Mouse (Mus musculus): ENCODE measurements at regions not wholly inside any gene's neighbourhood (a gene's known extent, or its start where the extent isn't known, plus 50 kb on each side); places are given as distances from the start of the nearest gene placed in this dataset.
"Not testable (repeated sequence)": the region's sequence is repeated elsewhere in the genome, so short reads cannot be mapped to it uniquely, and the experiment has no call there.

DNA sequence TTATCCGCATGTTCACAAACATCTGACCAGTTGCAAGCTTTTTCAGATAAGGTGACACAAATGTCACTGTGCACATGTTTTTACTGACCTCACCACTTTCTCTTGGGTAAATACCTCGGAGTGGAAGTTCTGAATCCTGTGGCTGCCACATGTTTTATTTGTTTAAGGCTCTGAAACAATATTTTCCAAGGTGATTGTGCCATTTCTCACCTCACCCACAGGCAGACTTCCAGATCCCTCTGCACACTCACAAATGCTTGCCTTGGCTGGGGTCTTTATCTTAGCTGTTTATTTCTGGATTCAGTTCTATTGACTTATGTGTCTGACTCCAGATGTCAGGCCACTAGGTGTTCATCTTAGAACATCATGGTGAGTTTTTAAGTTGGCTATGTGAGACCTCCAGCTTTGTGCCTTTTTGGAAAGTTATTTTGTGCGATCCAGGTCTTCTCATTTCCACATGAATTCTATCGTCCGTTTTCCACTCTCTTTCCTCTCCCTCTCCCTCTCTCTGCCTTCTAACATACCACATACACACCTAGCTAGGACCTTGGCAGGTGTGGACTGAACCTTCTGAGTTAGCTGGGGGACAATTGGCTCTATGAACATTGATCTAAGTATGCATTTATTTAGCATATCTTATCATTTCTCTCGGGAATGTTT is 133.6 kb downstream of the Dll1 start:
- no peaks in the 10 kb centered on the region for H3K36me3 ChIP-seq
- no peak for ATAC-seq (ENCODE audit: insufficient number of reproducible peaks, low FRiP score, low TSS enrichment, low read depth)
- no peaks in the 10 kb centered on the region for H3K9me3 ChIP-seq
- 71% methylated on average over 6 of the region's 6 CpGs for WGBS
- H3K4me1 ChIP-seq = peaks cover 6% of the 10 kb centered on the region
- H3K4me2 ChIP-seq = no peak overlapping the region
- no peak overlapping the region for H3K9ac ChIP-seq
- H3K27ac ChIP-seq = no peak overlapping the region
- no peaks in the 10 kb centered on the region for H3K27me3 ChIP-seq
- H3K4me3 ChIP-seq = no peak overlapping the region

GRCm38 (mm10) chr17:15242356-15242755 is 134.3 kb downstream of the Dll1 start:
- Histone ChIP-seq H3K27me3 (no peaks in the 10 kb centered on the region), H3K4me2 (no peak overlapping the region), H3K36me3 (no peaks in the 10 kb centered on the region), H3K9me3 (no peaks in the 10 kb centered on the region), H3K4me3 (no peak overlapping the region), H3K9ac (no peak overlapping the region), H3K4me1 (no peaks in the 10 kb centered on the region), H3K27ac (no peak overlapping the region)
- ATAC-seq (ENCODE audit: insufficient number of reproducible peaks, low FRiP score, low TSS enrichment, low read depth) = no peak
- WGBS = 84% methylated on average over 8 of the region's 8 CpGs

- Histone ChIP-seq H3K27me3 (no peaks in the 10 kb centered on the region), H3K9me3 (no peaks in the 10 kb centered on the region), H3K27ac (no peak overlapping the region), H3K36me3 (no peaks in the 10 kb centered on the region), H3K4me1 (no peaks in the 10 kb centered on the region), H3K4me3 (no peak overlapping the region), H3K9ac (no peak overlapping the region), H3K4me2 (no peak overlapping the region)
- 81% methylated on average over 1 of the region's 1 CpGs for WGBS
- ATAC-seq (ENCODE audit: insufficient number of reproducible peaks, low FRiP score, low TSS enrichment, low read depth) = no peak
These were observed 135.2 kb downstream of the Dll1 start for GRCm38 (mm10) chr17:15241491-15241890.

GRCm38 (mm10) chr17:15240641-15241040 is 136.0 kb downstream of the Dll1 start:
- not testable (repeated sequence) for H3K4me1 ChIP-seq; H3K4me3 ChIP-seq; H3K36me3 ChIP-seq; H3K9me3 ChIP-seq; ATAC-seq (ENCODE audit: insufficient number of reproducible peaks, low FRiP score, low TSS enrichment, low read depth); H3K27me3 ChIP-seq; H3K4me2 ChIP-seq; H3K27ac ChIP-seq; H3K9ac ChIP-seq
- 60% methylated on average over 12 of the region's 12 CpGs for WGBS

DNA sequence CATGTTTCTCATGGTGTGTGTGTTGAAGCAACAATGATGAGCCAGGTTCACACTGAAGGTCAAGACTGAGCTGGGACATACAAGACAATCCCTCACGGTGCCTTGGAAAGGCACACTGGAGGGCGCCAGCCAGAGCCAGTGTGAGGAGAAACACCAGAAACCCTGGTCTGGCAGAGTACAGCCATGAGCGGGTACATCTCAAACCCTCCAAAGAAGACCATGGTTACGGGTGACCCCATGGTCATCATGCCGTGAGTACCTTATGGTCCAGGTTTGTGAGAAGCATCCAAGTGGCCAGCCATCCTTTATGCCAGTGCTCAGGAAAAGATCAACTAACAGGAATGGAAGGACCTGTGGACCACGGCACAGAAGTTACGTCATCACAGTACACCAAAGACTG is 136.7 kb downstream of the Dll1 start:
- no peaks in the 10 kb centered on the region for H3K4me1 ChIP-seq
- H3K9ac ChIP-seq = no peak overlapping the region
- H3K4me3 ChIP-seq = no peak overlapping the region
- no peak overlapping the region for H3K27ac ChIP-seq
- H3K27me3 ChIP-seq = no peaks in the 10 kb centered on the region
- no peak for ATAC-seq (ENCODE audit: insufficient number of reproducible peaks, low FRiP score, low TSS enrichment, low read depth)
- H3K9me3 ChIP-seq = no peaks in the 10 kb centered on the region
- no peaks in the 10 kb centered on the region for H3K36me3 ChIP-seq
- WGBS = 91% methylated on average over 7 of the region's 7 CpGs
- H3K4me2 ChIP-seq = no peak overlapping the region

DNA sequence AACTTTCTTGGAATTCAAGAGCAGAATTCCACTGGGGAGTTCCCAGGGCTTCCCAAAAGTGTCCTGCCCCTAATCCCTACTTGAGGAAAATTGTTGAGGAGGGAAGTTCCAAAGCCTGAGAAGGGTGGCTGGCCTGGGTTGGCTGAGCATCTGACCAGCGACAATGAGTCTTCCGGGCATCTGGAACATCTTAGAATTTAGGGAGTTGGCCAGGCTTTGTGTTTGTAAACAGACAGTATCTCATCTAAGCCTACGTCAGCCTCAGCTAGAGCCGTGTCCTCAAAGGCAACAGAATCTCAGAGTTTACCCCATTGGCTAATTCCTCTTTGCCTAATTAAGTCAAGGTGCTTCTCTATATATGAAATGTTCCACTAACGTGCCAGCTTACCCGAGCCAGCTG is 141.6 kb downstream of the Dll1 start:
- no peaks in the 10 kb centered on the region for H3K27me3 ChIP-seq
- no peak for ATAC-seq (ENCODE audit: insufficient number of reproducible peaks, low FRiP score, low TSS enrichment, low read depth)
- H3K4me3 ChIP-seq = no peak overlapping the region
- H3K36me3 ChIP-seq = no peaks in the 10 kb centered on the region
- H3K4me1 ChIP-seq = peaks cover 3% of the 10 kb centered on the region; the same call in 1 of the 2 replicates
- no peak overlapping the region for H3K27ac ChIP-seq
- H3K4me2 ChIP-seq = no peak overlapping the region
- WGBS = 62% methylated on average over 6 of the region's 6 CpGs
- no peak overlapping the region for H3K9ac ChIP-seq
- no peaks in the 10 kb centered on the region for H3K9me3 ChIP-seq

GRCm38 (mm10) chr17:15231175-15231574 is 145.5 kb downstream of the Dll1 start:
- Histone ChIP-seq H3K27ac (no peak overlapping the region), H3K36me3 (no peaks in the 10 kb centered on the region), H3K27me3 (no peaks in the 10 kb centered on the region), H3K4me2 (no peak overlapping the region), H3K9me3 (no peaks in the 10 kb centered on the region), H3K4me3 (no peak overlapping the region), H3K4me1 (peaks cover 19% of the 10 kb centered on the region), H3K9ac (no peak overlapping the region)
- ATAC-seq (ENCODE audit: insufficient number of reproducible peaks, low FRiP score, low TSS enrichment, low read depth) = no peak
- 44% methylated on average over 5 of the region's 5 CpGs for WGBS

- Histone ChIP-seq H3K4me2 (no peak overlapping the region), H3K36me3 (no peaks in the 10 kb centered on the region), H3K9me3 (no peaks in the 10 kb centered on the region), H3K4me1 (peaks cover 19% of the 10 kb centered on the region), H3K9ac (no peak overlapping the region), H3K4me3 (no peak overlapping the region), H3K27ac (no peak overlapping the region), H3K27me3 (no peaks in the 10 kb centered on the region)
- WGBS = 57% methylated on average over 6 of the region's 6 CpGs
- no peak for ATAC-seq (ENCODE audit: insufficient number of reproducible peaks, low FRiP score, low TSS enrichment, low read depth)
These were observed 147.5 kb downstream of the Dll1 start for GRCm38 (mm10) chr17:15229159-15229558.

- H3K27me3 ChIP-seq = no peaks in the 10 kb centered on the region
- no peak overlapping the region for H3K9ac ChIP-seq
- H3K9me3 ChIP-seq = no peaks in the 10 kb centered on the region
- 43% methylated on average over 8 of the region's 8 CpGs for WGBS
- no peaks in the 10 kb centered on the region for H3K36me3 ChIP-seq
- no peak overlapping the region for H3K4me2 ChIP-seq
- H3K4me3 ChIP-seq = no peak overlapping the region
- H3K27ac ChIP-seq = peak overlapping the region; percentile 54; the same call in 1 of the 2 replicates
- peaks cover 19% of the 10 kb centered on the region for H3K4me1 ChIP-seq
- ATAC-seq (ENCODE audit: insufficient number of reproducible peaks, low FRiP score, low TSS enrichment, low read depth) = no peak
These were observed 148.6 kb downstream of the Dll1 start for GRCm38 (mm10) chr17:15228077-15228476.

- 86% methylated on average over 10 of the region's 10 CpGs for WGBS
- no peak for ATAC-seq (ENCODE audit: insufficient number of reproducible peaks, low FRiP score, low TSS enrichment, low read depth)
These were observed 152.8 kb downstream of the Dll1 start for GRCm38 (mm10) chr17:15223826-15224225.

GRCm38 (mm10) chr17:15222923-15223322 is 153.7 kb downstream of the Dll1 start:
- H3K4me1 ChIP-seq = peaks cover 6% of the 10 kb centered on the region
- no peaks in the 10 kb centered on the region for H3K9me3 ChIP-seq
- H3K9ac ChIP-seq = no peak overlapping the region
- WGBS = 84% methylated on average over 3 of the region's 3 CpGs
- no peak overlapping the region for H3K27ac ChIP-seq
- H3K4me3 ChIP-seq = no peak overlapping the region
- H3K27me3 ChIP-seq = no peaks in the 10 kb centered on the region
- no peaks in the 10 kb centered on the region for H3K36me3 ChIP-seq
- no peak for ATAC-seq (ENCODE audit: insufficient number of reproducible peaks, low FRiP score, low TSS enrichment, low read depth)
- H3K4me2 ChIP-seq = no peak overlapping the region

More at GRCm38 (mm10) chr17:15223826-15224225, 152.8 kb downstream of the Dll1 start:
- no peaks in the 10 kb centered on the region for H3K36me3 ChIP-seq
- no peak overlapping the region for H3K27ac ChIP-seq
- no peak overlapping the region for H3K4me3 ChIP-seq
- H3K27me3 ChIP-seq = no peaks in the 10 kb centered on the region
- H3K4me1 ChIP-seq = peaks cover 14% of the 10 kb centered on the region
- H3K9ac ChIP-seq = no peak overlapping the region
- no peaks in the 10 kb centered on the region for H3K9me3 ChIP-seq
- H3K4me2 ChIP-seq = no peak overlapping the region

GRCm38 (mm10) chr17:15214157-15214685 is 162.5 kb downstream of the Dll1 start:
- Histone ChIP-seq H3K27ac (no peak overlapping the region), H3K9ac (no peak overlapping the region), H3K4me2 (no peak overlapping the region), H3K36me3 (no peaks in the 10 kb centered on the region), H3K9me3 (no peaks in the 10 kb centered on the region), H3K4me3 (no peak overlapping the region), H3K27me3 (no peaks in the 10 kb centered on the region), H3K4me1 (no peaks in the 10 kb centered on the region)
- ATAC-seq (ENCODE audit: insufficient number of reproducible peaks, low FRiP score, low TSS enrichment, low read depth) = no peak
- WGBS = 92% methylated on average over 1 of the region's 1 CpGs

DNA sequence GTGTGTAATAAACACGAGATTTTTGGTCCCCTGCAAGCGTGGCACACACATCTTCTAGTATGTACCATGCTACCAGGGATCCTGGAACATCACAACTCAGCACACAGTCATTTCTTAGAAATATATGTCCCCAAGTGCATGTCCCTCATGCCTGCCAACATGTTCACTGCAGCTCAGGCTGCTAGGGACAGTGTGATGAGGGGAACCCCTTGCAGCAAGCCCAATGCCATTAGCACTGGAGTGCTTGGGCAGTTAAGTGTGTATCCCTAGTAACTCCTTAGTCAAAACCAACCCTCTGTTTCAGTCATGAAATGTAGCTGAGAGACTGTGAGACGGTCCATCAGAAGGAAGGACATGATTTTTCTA is 167.5 kb upstream of the Gm3448 start:
- no peaks in the 10 kb centered on the region for H3K9me3 ChIP-seq
- H3K4me3 ChIP-seq = no peak overlapping the region; the same call in 1 of the 2 replicates
- H3K27ac ChIP-seq = no peak overlapping the region
- H3K4me2 ChIP-seq = 0 out of 2 replicates have a peak overlapping the region, but pooled peaks have one; percentile 41
- H3K4me1 ChIP-seq = peaks cover 14% of the 10 kb centered on the region
- H3K9ac ChIP-seq = no peak overlapping the region
- WGBS = 47% methylated on average over 3 of the region's 3 CpGs
- no peak for ATAC-seq (ENCODE audit: insufficient number of reproducible peaks, low FRiP score, low TSS enrichment, low read depth)
- no peaks in the 10 kb centered on the region for H3K36me3 ChIP-seq
- H3K27me3 ChIP-seq = no peaks in the 10 kb centered on the region
